Mouse (Mus musculus): Measurements from ENCODE around the gene Stpg1. TPM values are rescaled to one million over a fixed set of nuclear protein-coding genes. Genes with fewer than 3 reads are reported as not detected.

Stpg1 gene
- total and polyA plus RNA-seq, 2 experiments from 2014 or later: 0.18 TPM; not detected in 1

GRCm38 (mm10) chr4:135569201-135569600 lies 74.6 kb downstream of the Stpg1 start:
- no peak overlapping the region for H3K9ac ChIP-seq (replicated peaks; ENCODE audit: low read depth, low read length)
- no peak for TF ChIP-seq CTCF (IDR thresholded peaks at IDR 0.05; ENCODE audit: low read depth)
- no peak for TF ChIP-seq EP300 (IDR thresholded peaks at IDR 0.05; ENCODE audit: low read depth)
- 24% methylated on average over 11 of the region's 11 CpGs for WGBS

GRCm38 (mm10) chr4:135570152-135571036 lies 75.8 kb downstream of the Stpg1 start:
- no peak for ATAC-seq (ENCODE audit: insufficient read depth, low read depth)
- WGBS: 17% methylated on average over 32 of the region's 32 CpGs
- Histone ChIP-seq H3K9me3 (replicated peaks; ENCODE audit: control insufficient read depth, low read length) (no peaks in the 10 kb centered on the region), H3K27me3 (ENCODE audit: control insufficient read depth, insufficient read depth, low read length) (0 out of 2 replicates have a peak, but pooled peaks cover 6% of the 10 kb centered on the region), H3K9ac (replicated peaks; ENCODE audit: low read depth, low read length) (peak overlapping the region; percentile 17; the same call in 1 of the 2 replicates), H3K4me2 (ENCODE audit: low read depth, low read length) (peak overlapping the region; percentile 60), H3K4me3 (ENCODE audit: low read depth, low read length) (peak overlapping the region; percentile 38), H3K4me1 (ENCODE audit: control insufficient read depth, insufficient read depth) (peaks cover 61% of the 10 kb centered on the region), H3K27ac (ENCODE audit: low read depth) (peak overlapping the region; percentile 86), H3K36me3 (replicated peaks; ENCODE audit: control insufficient read depth, insufficient read depth, low read length) (no peaks in the 10 kb centered on the region)
- TF ChIP-seq EP300 (IDR thresholded peaks at IDR 0.05; ENCODE audit: low read depth) (no peak), CTCF (IDR thresholded peaks at IDR 0.05; ENCODE audit: low read depth) (no peak)
- peak; percentile 72 for DNase-seq (ENCODE audit: low spot score)

More at GRCm38 (mm10) chr4:135569201-135569600, 74.6 kb downstream of the Stpg1 start:
- DNase-seq (ENCODE audit: low spot score) (no peak), ATAC-seq (ENCODE audit: insufficient read depth, low read depth) (no peak)
- Histone ChIP-seq H3K27me3 (ENCODE audit: control insufficient read depth, insufficient read depth, low read length) (0 out of 2 replicates have a peak, but pooled peaks cover 6% of the 10 kb centered on the region), H3K4me2 (ENCODE audit: low read depth, low read length) (no peak overlapping the region), H3K36me3 (replicated peaks; ENCODE audit: control insufficient read depth, insufficient read depth, low read length) (no peaks in the 10 kb centered on the region), H3K27ac (ENCODE audit: low read depth) (0 out of 2 replicates have a peak overlapping the region, but pooled peaks have one; percentile 86), H3K4me3 (ENCODE audit: low read depth, low read length) (no peak overlapping the region), H3K4me1 (ENCODE audit: control insufficient read depth, insufficient read depth) (peaks cover 69% of the 10 kb centered on the region), H3K9me3 (replicated peaks; ENCODE audit: control insufficient read depth, low read length) (no peaks in the 10 kb centered on the region)

GRCm38 (mm10) chr4:135571037-135571550 lies 76.5 kb downstream of the Stpg1 start:
- WGBS: 38% methylated on average over 6 of the region's 6 CpGs
- Histone ChIP-seq H3K27ac (ENCODE audit: low read depth) (peak overlapping the region; percentile 86), H3K36me3 (replicated peaks; ENCODE audit: control insufficient read depth, insufficient read depth, low read length) (no peaks in the 10 kb centered on the region), H3K9ac (replicated peaks; ENCODE audit: low read depth, low read length) (0 out of 2 replicates have a peak overlapping the region, but pooled peaks have one; percentile 0), H3K9me3 (replicated peaks; ENCODE audit: control insufficient read depth, low read length) (no peaks in the 10 kb centered on the region), H3K4me1 (ENCODE audit: control insufficient read depth, insufficient read depth) (peaks cover 56% of the 10 kb centered on the region), H3K4me2 (ENCODE audit: low read depth, low read length) (no peak overlapping the region), H3K27me3 (ENCODE audit: control insufficient read depth, insufficient read depth, low read length) (0 out of 2 replicates have a peak, but pooled peaks cover 6% of the 10 kb centered on the region), H3K4me3 (ENCODE audit: low read depth, low read length) (no peak overlapping the region)
- DNase-seq (ENCODE audit: low spot score): no peak
- no peak for TF ChIP-seq EP300 (IDR thresholded peaks at IDR 0.05; ENCODE audit: low read depth)
- no peak for TF ChIP-seq CTCF (IDR thresholded peaks at IDR 0.05; ENCODE audit: low read depth)
- no peak for ATAC-seq (ENCODE audit: insufficient read depth, low read depth)

- Histone ChIP-seq H3K4me2 (ENCODE audit: low read depth, low read length) (peak overlapping the region; percentile 70), H3K36me3 (replicated peaks; ENCODE audit: control insufficient read depth, insufficient read depth, low read length) (no peaks in the 10 kb centered on the region), H3K27me3 (ENCODE audit: control insufficient read depth, insufficient read depth, low read length) (0 out of 2 replicates have a peak, but pooled peaks cover 6% of the 10 kb centered on the region), H3K9me3 (replicated peaks; ENCODE audit: control insufficient read depth, low read length) (no peaks in the 10 kb centered on the region), H3K9ac (replicated peaks; ENCODE audit: low read depth, low read length) (no peak overlapping the region), H3K4me1 (ENCODE audit: control insufficient read depth, insufficient read depth) (peaks cover 44% of the 10 kb centered on the region), H3K4me3 (ENCODE audit: low read depth, low read length) (no peak overlapping the region), H3K27ac (ENCODE audit: low read depth) (peak overlapping the region; percentile 86; the same call in 1 of the 2 replicates)
- no peak for ATAC-seq (ENCODE audit: insufficient read depth, low read depth)
- no peak for DNase-seq (ENCODE audit: low spot score)
- TF ChIP-seq EP300 (IDR thresholded peaks at IDR 0.05; ENCODE audit: low read depth) (no peak), CTCF (IDR thresholded peaks at IDR 0.05; ENCODE audit: low read depth) (no peak)
- 38% methylated on average over 8 of the region's 8 CpGs for WGBS
Measured at GRCm38 (mm10) chr4:135572276-135572675, 77.7 kb downstream of the Stpg1 start.

GRCm38 (mm10) chr4:135573251-135573808 lies 78.7 kb downstream of the Stpg1 start, which contains the start of gene Grhl3:
Gene Grhl3, minus strand, starts transcription at chr4:135573630.
- H3K27me3 ChIP-seq (ENCODE audit: control insufficient read depth, insufficient read depth, low read length): 0 out of 2 replicates have a peak, but pooled peaks cover 6% of the 10 kb centered on the region
- ATAC-seq (ENCODE audit: insufficient read depth, low read depth) (no peak), DNase-seq (ENCODE audit: low spot score) (no peak)
- TF ChIP-seq EP300 (IDR thresholded peaks at IDR 0.05; ENCODE audit: low read depth) (no peak), CTCF (IDR thresholded peaks at IDR 0.05; ENCODE audit: low read depth) (no peak)
- peaks cover 33% of the 10 kb centered on the region for H3K4me1 ChIP-seq (ENCODE audit: control insufficient read depth, insufficient read depth)
- 0 out of 2 replicates have a peak within 1 kb of the TSS, but pooled peaks have one; percentile 18 for H3K27ac ChIP-seq (ENCODE audit: low read depth)
- 1% methylated on average over 31 of the region's 31 CpGs for WGBS
- H3K9ac ChIP-seq (replicated peaks; ENCODE audit: low read depth, low read length): peak within 1 kb of the TSS; percentile 38
- peak within 1 kb of the TSS; percentile 44 for H3K4me3 ChIP-seq (ENCODE audit: low read depth, low read length)
- no peaks in the 10 kb centered on the region for H3K36me3 ChIP-seq (replicated peaks; ENCODE audit: control insufficient read depth, insufficient read depth, low read length)
- H3K9me3 ChIP-seq (replicated peaks; ENCODE audit: control insufficient read depth, low read length): no peaks in the 10 kb centered on the region
- H3K4me2 ChIP-seq (ENCODE audit: low read depth, low read length): peak within 1 kb of the TSS; percentile 70

Data from heart, postnatal 0 days (tissue).